Mouse (Mus musculus): ENCODE results near the gene Snd1. TPM values are rescaled to one million over a fixed set of nuclear protein-coding genes. Genes with fewer than 3 reads are reported as not detected.

Snd1 gene
- polyA plus RNA-seq, 1 experiment: 35.6 TPM

- TF ChIP-seq CTCF (IDR thresholded peaks at IDR 0.05; ENCODE audit: control insufficient read depth, insufficient read depth, low read length): no peak
- TF ChIP-seq POLR2A (IDR thresholded peaks at IDR 0.05; ENCODE audit: borderline replicate concordance, control insufficient read depth, low read depth, low read length): no peak
- 25% methylated on average over 5 of the region's 5 CpGs for WGBS
- Histone ChIP-seq H3K27ac (ENCODE audit: control insufficient read depth, insufficient read depth, low read depth, low read length, poor library complexity) (no peak overlapping the region), H3K4me3 (replicated peaks; ENCODE audit: control insufficient read depth, low read depth, low read length) (no peak overlapping the region), H3K4me1 (ENCODE audit: control insufficient read depth, insufficient read depth, low read length) (peaks cover 2% of the 10 kb centered on the region; the same call in 1 of the 2 replicates)
These were observed 396.9 kb downstream of the Snd1 start for GRCm38 (mm10) chr6:28871725-28872420.

- no peak overlapping the region for H3K4me3 ChIP-seq (replicated peaks; ENCODE audit: control insufficient read depth, low read depth, low read length)
- no peak overlapping the region for H3K27ac ChIP-seq (ENCODE audit: control insufficient read depth, insufficient read depth, low read depth, low read length, poor library complexity)
- 85% methylated on average over 3 of the region's 3 CpGs for WGBS
- H3K4me1 ChIP-seq (ENCODE audit: control insufficient read depth, insufficient read depth, low read length): peaks cover 2% of the 10 kb centered on the region; the same call in 1 of the 2 replicates
- TF ChIP-seq POLR2A (IDR thresholded peaks at IDR 0.05; ENCODE audit: borderline replicate concordance, control insufficient read depth, low read depth, low read length) (no peak), CTCF (IDR thresholded peaks at IDR 0.05; ENCODE audit: control insufficient read depth, insufficient read depth, low read length) (no peak)
These were observed 397.5 kb downstream of the Snd1 start for GRCm38 (mm10) chr6:28872421-28872795.

- 87% methylated on average over 11 of the region's 11 CpGs for WGBS
- Histone ChIP-seq H3K4me3 (replicated peaks; ENCODE audit: control insufficient read depth, low read depth, low read length) (no peak overlapping the region), H3K27ac (ENCODE audit: control insufficient read depth, insufficient read depth, low read depth, low read length, poor library complexity) (no peak overlapping the region), H3K4me1 (ENCODE audit: control insufficient read depth, insufficient read depth, low read length) (peaks cover 2% of the 10 kb centered on the region; the same call in 1 of the 2 replicates)
- no peak for TF ChIP-seq CTCF (IDR thresholded peaks at IDR 0.05; ENCODE audit: control insufficient read depth, insufficient read depth, low read length)
- TF ChIP-seq POLR2A (IDR thresholded peaks at IDR 0.05; ENCODE audit: borderline replicate concordance, control insufficient read depth, low read depth, low read length): no peak
These were observed 399.1 kb downstream of the Snd1 start for GRCm38 (mm10) chr6:28874053-28874452.

- 88% methylated on average over 5 of the region's 5 CpGs for WGBS
- Histone ChIP-seq H3K4me3 (replicated peaks; ENCODE audit: control insufficient read depth, low read depth, low read length) (no peak overlapping the region), H3K4me1 (ENCODE audit: control insufficient read depth, insufficient read depth, low read length) (no peaks in the 10 kb centered on the region; the same call in 1 of the 2 replicates), H3K27ac (ENCODE audit: control insufficient read depth, insufficient read depth, low read depth, low read length, poor library complexity) (no peak overlapping the region)
- TF ChIP-seq POLR2A (IDR thresholded peaks at IDR 0.05; ENCODE audit: borderline replicate concordance, control insufficient read depth, low read depth, low read length): no peak
- TF ChIP-seq CTCF (IDR thresholded peaks at IDR 0.05; ENCODE audit: control insufficient read depth, insufficient read depth, low read length): no peak
These were observed 399.8 kb downstream of the Snd1 start for GRCm38 (mm10) chr6:28874759-28875158.

- Histone ChIP-seq H3K4me3 (replicated peaks; ENCODE audit: control insufficient read depth, low read depth, low read length) (no peak overlapping the region), H3K27ac (ENCODE audit: control insufficient read depth, insufficient read depth, low read depth, low read length, poor library complexity) (no peak overlapping the region), H3K4me1 (ENCODE audit: control insufficient read depth, insufficient read depth, low read length) (no peaks in the 10 kb centered on the region; the same call in 1 of the 2 replicates)
- 94% methylated on average over 1 of the region's 1 CpGs for WGBS
- no peak for TF ChIP-seq CTCF (IDR thresholded peaks at IDR 0.05; ENCODE audit: control insufficient read depth, insufficient read depth, low read length)
- no peak for TF ChIP-seq POLR2A (IDR thresholded peaks at IDR 0.05; ENCODE audit: borderline replicate concordance, control insufficient read depth, low read depth, low read length)
These were observed 400.4 kb downstream of the Snd1 start for GRCm38 (mm10) chr6:28875333-28875732.

GRCm38 (mm10) chr6:28876492-28876891 lies 401.6 kb downstream of the Snd1 start:
- Histone ChIP-seq H3K4me1 (ENCODE audit: control insufficient read depth, insufficient read depth, low read length) (no peaks in the 10 kb centered on the region; the same call in 1 of the 2 replicates), H3K27ac (ENCODE audit: control insufficient read depth, insufficient read depth, low read depth, low read length, poor library complexity) (no peak overlapping the region), H3K4me3 (replicated peaks; ENCODE audit: control insufficient read depth, low read depth, low read length) (no peak overlapping the region)
- TF ChIP-seq POLR2A (IDR thresholded peaks at IDR 0.05; ENCODE audit: borderline replicate concordance, control insufficient read depth, low read depth, low read length) (no peak), CTCF (IDR thresholded peaks at IDR 0.05; ENCODE audit: control insufficient read depth, insufficient read depth, low read length) (no peak)
- 68% methylated on average over 3 of the region's 3 CpGs for WGBS

- 53% methylated on average over 7 of the region's 7 CpGs for WGBS
- Histone ChIP-seq H3K4me3 (replicated peaks; ENCODE audit: control insufficient read depth, low read depth, low read length) (no peak overlapping the region), H3K27ac (ENCODE audit: control insufficient read depth, insufficient read depth, low read depth, low read length, poor library complexity) (no peak overlapping the region), H3K4me1 (ENCODE audit: control insufficient read depth, insufficient read depth, low read length) (no peaks in the 10 kb centered on the region)
- TF ChIP-seq CTCF (IDR thresholded peaks at IDR 0.05; ENCODE audit: control insufficient read depth, insufficient read depth, low read length) (no peak), POLR2A (IDR thresholded peaks at IDR 0.05; ENCODE audit: borderline replicate concordance, control insufficient read depth, low read depth, low read length) (no peak)
These were observed 403.2 kb downstream of the Snd1 start for GRCm38 (mm10) chr6:28877945-28878666.

GRCm38 (mm10) chr6:28879315-28879714 lies 404.4 kb downstream of the Snd1 start:
- Histone ChIP-seq H3K4me1 (ENCODE audit: control insufficient read depth, insufficient read depth, low read length) (no peaks in the 10 kb centered on the region), H3K27ac (ENCODE audit: control insufficient read depth, insufficient read depth, low read depth, low read length, poor library complexity) (no peak overlapping the region), H3K4me3 (replicated peaks; ENCODE audit: control insufficient read depth, low read depth, low read length) (no peak overlapping the region)
- WGBS: 75% methylated on average over 8 of the region's 8 CpGs
- TF ChIP-seq CTCF (IDR thresholded peaks at IDR 0.05; ENCODE audit: control insufficient read depth, insufficient read depth, low read length) (no peak), POLR2A (IDR thresholded peaks at IDR 0.05; ENCODE audit: borderline replicate concordance, control insufficient read depth, low read depth, low read length) (no peak)
